In the genomic region with DNA sequence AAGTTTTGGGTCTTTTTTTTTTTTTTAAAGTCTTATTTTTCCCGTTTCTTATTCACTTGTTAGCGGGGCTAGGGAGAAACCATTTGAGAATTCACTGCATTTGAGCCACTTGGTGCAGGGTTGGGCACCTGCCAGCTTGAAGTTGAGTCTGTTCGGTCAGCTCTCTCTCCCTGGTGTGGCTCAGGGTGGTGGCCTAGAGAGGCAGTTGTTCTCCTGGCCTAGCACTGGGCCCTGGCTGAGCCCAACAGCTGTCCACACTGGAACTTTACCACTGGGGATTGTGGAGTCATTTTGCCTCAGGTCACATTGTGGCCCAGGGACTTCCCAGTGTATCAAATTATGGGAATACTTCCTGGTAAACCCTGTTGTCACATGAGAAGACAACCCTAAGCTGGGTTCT, we compare ENCODE assay signal across 8 mouse cellular contexts. TPM values are rescaled to one million over a fixed set of nuclear protein-coding genes. Genes with fewer than 3 reads are reported as not detected.
A peak's percentile ranks its signal among the peaks of the same experiment; 100 is the strongest.
DNase-seq lines count a peak whose midpoint lies in the region; ATAC-seq and TF ChIP-seq lines count a peak whose summit lies in the region.

No protein-coding gene starts in this region.

- H3K27me3 ChIP-seq in hindbrain, embryonic 16.5 days (replicated peaks; ENCODE audit: control insufficient read depth, insufficient read depth, low read length) = peaks cover 5% of the 10 kb centered on the region; the same call in 1 of the 2 replicates
- peaks cover 4% of the 10 kb centered on the region; the same call in 1 of the 2 replicates for H3K27me3 ChIP-seq in midbrain, postnatal 0 days (ENCODE audit: insufficient read depth, low read length)

- DNase-seq in left cerebral cortex, adult 2 months (ENCODE audit: extremely low spot score in 1 of 2, low spot score in 2 of 2) = no peak
- no peak for DNase-seq in left cerebral cortex, adult 8-10 months (ENCODE audit: low spot score in 2 of 2)
- DNase-seq in gastrocnemius, adult 18-20 months (ENCODE audit: low spot score) = peak; percentile 63
- no peak for DNase-seq in midbrain, postnatal 0 days (ENCODE audit: low spot score)
- no peak for DNase-seq in thymus, postnatal 25 days

- WGBS in hindbrain, embryonic 16.5 days = 16% methylated on average over 3 of the region's 3 CpGs
- 34% methylated on average over 3 of the region's 3 CpGs for WGBS in midbrain, postnatal 0 days

- no peak overlapping the region for H3K9ac ChIP-seq in hindbrain, embryonic 16.5 days (ENCODE audit: low read depth, low read length)
- no peak overlapping the region for H3K9ac ChIP-seq in midbrain, postnatal 0 days (replicated peaks; ENCODE audit: low read length, poor library complexity, severe bottlenecking)

- intact Hi-C loops in left cerebral cortex, adult 2 months (cut with DNase I) = no loop called here

- no peak for TF ChIP-seq CTCF in left cerebral cortex, adult 2 months (IDR thresholded peaks at IDR 0.05)
- no peak for TF ChIP-seq CTCF in midbrain, postnatal 0 days (IDR thresholded peaks at IDR 0.05)

- no peaks in the 10 kb centered on the region for H3K9me3 ChIP-seq in hindbrain, embryonic 16.5 days (ENCODE audit: control insufficient read depth, low read length)
- no peaks in the 10 kb centered on the region for H3K9me3 ChIP-seq in midbrain, postnatal 0 days (ENCODE audit: low read length)

- H3K36me3 ChIP-seq in hindbrain, embryonic 16.5 days (ENCODE audit: control insufficient read depth, insufficient read depth, low read length) = no peaks in the 10 kb centered on the region
- no peaks in the 10 kb centered on the region for H3K36me3 ChIP-seq in midbrain, postnatal 0 days (ENCODE audit: insufficient read depth, low read length)

- H3K4me2 ChIP-seq in hindbrain, embryonic 16.5 days (ENCODE audit: low read length) = peak overlapping the region; percentile 97
- peak overlapping the region; percentile 86; the same call in 1 of the 2 replicates for H3K4me2 ChIP-seq in midbrain, postnatal 0 days (ENCODE audit: low read depth, low read length, poor library complexity, severe bottlenecking)

- ATAC-seq in hindbrain, embryonic 16.5 days = no peak
- no peak for ATAC-seq in midbrain, postnatal 0 days (ENCODE audit: low FRiP score)
- ATAC-seq in granulocyte monocyte progenitor cell, adult 5-6 weeks (replicated peaks; ENCODE audit: poor library complexity, severe bottlenecking) = no peak
- no peak for ATAC-seq in activated CD4-positive, CD25-positive, alpha-beta regulatory T cell, adult 4 months

- peak overlapping the region; percentile 53; the same call in 1 of the 2 replicates for H3K4me3 ChIP-seq in left cerebral cortex, adult 2 months
- H3K4me3 ChIP-seq in hindbrain, embryonic 16.5 days (ENCODE audit: low read length) = peak overlapping the region; percentile 51
- H3K4me3 ChIP-seq in midbrain, postnatal 0 days (ENCODE audit: low read depth, low read length) = peak overlapping the region; percentile 52; the same call in 1 of the 2 replicates

- no peak overlapping the region for H3K27ac ChIP-seq in left cerebral cortex, adult 2 months
- no peak overlapping the region for H3K27ac ChIP-seq in hindbrain, embryonic 16.5 days (ENCODE audit: low read depth, low read length)
- H3K27ac ChIP-seq in midbrain, postnatal 0 days (ENCODE audit: low read depth, low read length) = no peak overlapping the region

- peaks cover 15% of the 10 kb centered on the region for H3K4me1 ChIP-seq in hindbrain, embryonic 16.5 days (ENCODE audit: control insufficient read depth, insufficient read depth, low read depth, low read length)
- 0 out of 2 replicates have a peak, but pooled peaks cover 2% of the 10 kb centered on the region for H3K4me1 ChIP-seq in midbrain, postnatal 0 days (ENCODE audit: insufficient read depth, low read length)

RNA-seq across cellular contexts. Expression of gene Sync, which starts 0.7 kb away (rescaled TPM):
- 1 to 10 TPM; 1.8 to 2.2 TPM for total RNA-seq in left cerebral cortex, adult 2 months (2021)
- total RNA-seq in left cerebral cortex, adult 8-10 months (2022) = 1 to 10 TPM; 1.6 to 2.7 (median 2.3) TPM
- 10 to 100 TPM; 49.2 to 49.5 TPM for total RNA-seq in gastrocnemius, adult 18-20 months (2021)
- polyA plus RNA-seq in hindbrain, embryonic 16.5 days (2015; fragmentation: Nextera tagmentation; extraction: Ambion mirVana) = 1.7 and 1.9 TPM in 2 replicates
- 2.1 and 2.6 TPM in 2 replicates for total RNA-seq in midbrain, postnatal 0 days (2014; rRNA removed)
- polyA plus RNA-seq in midbrain, postnatal 0 days (2015; fragmentation: Nextera tagmentation; extraction: Ambion mirVana) = 1.1 and 1.3 TPM in 2 replicates
- total RNA-seq in granulocyte monocyte progenitor cell, adult 5-6 weeks (2014; fragmentation: Nextera tagmentation) = not detected in 2 replicates
- total RNA-seq in granulocyte monocyte progenitor cell, adult 5-6 weeks (2017) = not detected in 2 replicates
- under 1 TPM; 0.46 to 0.48 TPM for polyA plus RNA-seq in activated CD4-positive, CD25-positive, alpha-beta regulatory T cell, adult 4 months (2017; shearing (Covaris generic))

RNA-seq across cellular contexts. Expression of gene C77080, which starts 26.9 kb away (rescaled TPM):
- 10 to 100 TPM; 22.5 to 25.9 TPM for total RNA-seq in left cerebral cortex, adult 2 months (2021)
- total RNA-seq in left cerebral cortex, adult 8-10 months (2022) = 10 to 100 TPM; 15.2 to 22.8 (median 18.4) TPM
- 1 to 10 TPM; 1.4 to 1.8 TPM for total RNA-seq in gastrocnemius, adult 18-20 months (2021)
- polyA plus RNA-seq in hindbrain, embryonic 16.5 days (2015; fragmentation: Nextera tagmentation; extraction: Ambion mirVana) = 7.0 and 10.8 TPM in 2 replicates
- total RNA-seq in midbrain, postnatal 0 days (2014; rRNA removed) = 16.6 and 25.6 TPM in 2 replicates
- 5.2 and 5.5 TPM in 2 replicates for polyA plus RNA-seq in midbrain, postnatal 0 days (2015; fragmentation: Nextera tagmentation; extraction: Ambion mirVana)
- total RNA-seq in granulocyte monocyte progenitor cell, adult 5-6 weeks (2014; fragmentation: Nextera tagmentation) = 0.32 and 0.88 TPM in 2 replicates
- 0.05 TPM in 1 of 2 replicates, not detected in the other for total RNA-seq in granulocyte monocyte progenitor cell, adult 5-6 weeks (2017)
- under 1 TPM; 0.20 TPM for polyA plus RNA-seq in activated CD4-positive, CD25-positive, alpha-beta regulatory T cell, adult 4 months (2017; shearing (Covaris generic))

RNA-seq across cellular contexts. Expression of gene Rbbp4, which starts 47.1 kb away (rescaled TPM):
- 100 to 1,000 TPM; 115 to 123 TPM for total RNA-seq in left cerebral cortex, adult 2 months (2021)
- total RNA-seq in left cerebral cortex, adult 8-10 months (2022) = 100 to 1,000 TPM; 123 to 128 (median 127) TPM
- 10 to 100 TPM; 34.6 to 45.1 TPM for total RNA-seq in gastrocnemius, adult 18-20 months (2021)
- 238 and 242 TPM in 2 replicates for polyA plus RNA-seq in hindbrain, embryonic 16.5 days (2015; fragmentation: Nextera tagmentation; extraction: Ambion mirVana)
- total RNA-seq in midbrain, postnatal 0 days (2014; rRNA removed) = 79.2 and 82.4 TPM in 2 replicates
- 187 and 198 TPM in 2 replicates for polyA plus RNA-seq in midbrain, postnatal 0 days (2015; fragmentation: Nextera tagmentation; extraction: Ambion mirVana)
- 160 and 220 TPM in 2 replicates for total RNA-seq in granulocyte monocyte progenitor cell, adult 5-6 weeks (2014; fragmentation: Nextera tagmentation)
- 133 and 136 TPM in 2 replicates for total RNA-seq in granulocyte monocyte progenitor cell, adult 5-6 weeks (2017)
- polyA plus RNA-seq in activated CD4-positive, CD25-positive, alpha-beta regulatory T cell, adult 4 months (2017; shearing (Covaris generic)) = 100 to 1,000 TPM; 309 to 413 TPM

RNA-seq across cellular contexts. Expression of gene Zbtb8os, which starts 47.4 kb away (rescaled TPM):
- 10 to 100 TPM; 29.4 to 30.1 TPM for total RNA-seq in left cerebral cortex, adult 2 months (2021)
- 10 to 100 TPM; 28.6 to 40.7 (median 32.0) TPM for total RNA-seq in left cerebral cortex, adult 8-10 months (2022)
- 10 to 100 TPM; 24.9 to 30.2 TPM for total RNA-seq in gastrocnemius, adult 18-20 months (2021)
- 15.1 and 21.3 TPM in 2 replicates for polyA plus RNA-seq in hindbrain, embryonic 16.5 days (2015; fragmentation: Nextera tagmentation; extraction: Ambion mirVana)
- total RNA-seq in midbrain, postnatal 0 days (2014; rRNA removed) = 2.9 and 4.1 TPM in 2 replicates
- 15.6 and 20.6 TPM in 2 replicates for polyA plus RNA-seq in midbrain, postnatal 0 days (2015; fragmentation: Nextera tagmentation; extraction: Ambion mirVana)
- total RNA-seq in granulocyte monocyte progenitor cell, adult 5-6 weeks (2014; fragmentation: Nextera tagmentation) = 87.7 and 90.3 TPM in 2 replicates
- 67.3 and 124 TPM in 2 replicates for total RNA-seq in granulocyte monocyte progenitor cell, adult 5-6 weeks (2017)
- 100 to 1,000 TPM; 117 TPM for polyA plus RNA-seq in activated CD4-positive, CD25-positive, alpha-beta regulatory T cell, adult 4 months (2017; shearing (Covaris generic))

Comparison
In these comparisons a context has a peak if more than half of its experiments do, and no peak if none do; other contexts are left out.
1. RNA of gene Sync, which starts 0.7 kb away (total RNA-seq): 49.2 to 49.5 TPM in gastrocnemius, adult 18-20 months; 2.1 to 2.6 TPM in midbrain, postnatal 0 days, 1.6 to 2.7 TPM in left cerebral cortex, adult 8-10 months, 1.8 to 2.2 TPM in left cerebral cortex, adult 2 months and not detected in granulocyte monocyte progenitor cell, adult 5-6 weeks; every median in the first group is over 10 times any median in the second.
2. Peak in every context shown above with its lines, with median percentiles within 50 percentile points of each other: H3K4me3 ChIP-seq.